Mouse (Mus musculus) kidney, adult 8-10 months (tissue): ENCODE results near the gene Hip1r.
"Not testable (repeated sequence)": the region's sequence is repeated elsewhere in the genome, so short reads cannot be mapped to it uniquely, and the experiment has no call there.

Experiments used
- DNase-seq, 2 experiments: peaks; one replicate each; pipeline ENCODE4 v3.0.0; 2022

The Hip1r gene

DNA sequence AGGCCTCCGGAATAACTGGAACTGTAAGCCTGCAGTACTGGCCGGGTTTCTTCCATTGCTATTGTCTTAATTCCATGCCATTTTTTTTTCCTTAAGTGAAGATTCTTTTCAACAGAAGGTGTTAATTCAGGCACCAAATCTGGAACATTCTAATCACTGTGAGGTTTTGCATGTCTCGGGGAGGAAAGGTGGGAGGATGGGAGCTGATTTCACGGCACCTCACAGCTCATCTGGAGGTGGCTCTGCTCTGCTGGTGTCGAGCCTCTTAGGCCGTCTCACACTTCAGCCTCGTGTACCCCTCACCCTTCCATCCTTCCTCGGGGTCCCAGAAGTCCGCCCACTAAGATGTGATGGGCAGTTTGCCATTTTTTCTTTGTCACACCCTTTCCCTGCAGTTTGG lies 67.7 kb downstream of the Hip1r start:
- DNase-seq: no peak

DNA sequence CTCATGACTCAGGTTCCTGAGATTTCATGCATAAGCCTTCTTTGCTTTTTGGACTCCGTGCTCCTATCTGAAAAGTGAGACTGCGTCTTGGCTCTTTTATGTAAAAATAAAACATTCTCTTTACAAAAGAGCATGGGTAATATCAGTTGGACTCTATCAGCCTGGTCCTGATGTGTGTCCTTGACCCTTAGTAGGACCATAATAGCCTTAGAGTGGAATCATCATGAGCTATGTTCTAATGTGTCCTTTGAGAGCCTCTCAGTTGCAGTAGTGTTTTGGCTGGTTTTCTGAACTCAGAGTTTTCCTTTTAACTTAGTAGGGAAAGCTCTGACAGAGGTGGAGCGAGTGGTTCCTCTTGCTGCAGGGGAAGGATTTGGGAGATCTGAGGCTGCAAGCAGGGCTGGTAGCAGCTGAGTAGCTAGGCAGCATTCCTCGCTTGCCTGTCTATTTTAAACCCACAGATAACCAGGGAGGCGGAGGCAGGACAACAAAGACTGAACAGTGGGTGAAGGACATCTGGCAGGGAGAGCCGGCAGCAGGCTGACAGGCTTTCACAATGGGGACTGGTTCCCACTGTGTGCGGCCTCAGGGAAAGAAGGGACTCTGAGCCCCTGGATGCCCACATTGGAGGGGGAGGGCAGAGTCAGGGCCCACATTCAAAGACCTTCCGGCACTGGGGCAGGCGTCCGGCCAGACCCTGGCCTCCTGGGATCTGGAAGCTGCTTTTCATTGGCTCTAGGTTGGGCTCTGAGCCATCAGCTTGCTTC lies 70.0 kb downstream of the Hip1r start:
- DNase-seq: no peak

DNA sequence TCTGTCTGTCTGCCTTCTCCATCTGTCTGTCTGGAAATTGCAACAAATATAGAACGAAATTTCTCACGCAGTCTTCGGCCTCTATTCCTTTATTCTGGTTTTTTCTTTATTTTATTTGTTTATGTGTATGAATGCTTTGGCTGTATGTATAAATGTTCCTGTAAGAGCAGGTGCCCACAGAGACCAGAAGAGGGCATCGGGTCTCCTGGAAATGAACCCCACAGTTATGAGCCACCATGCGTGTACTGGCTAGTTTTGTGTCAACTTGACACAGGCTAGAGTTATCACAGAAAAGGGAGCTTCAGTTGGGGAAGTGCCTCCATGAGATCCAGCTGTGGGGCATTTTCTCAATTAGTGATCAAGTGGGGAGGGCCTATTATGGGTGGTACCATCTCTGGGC lies 70.6 kb downstream of the Hip1r start:
- no peak for DNase-seq

DNA sequence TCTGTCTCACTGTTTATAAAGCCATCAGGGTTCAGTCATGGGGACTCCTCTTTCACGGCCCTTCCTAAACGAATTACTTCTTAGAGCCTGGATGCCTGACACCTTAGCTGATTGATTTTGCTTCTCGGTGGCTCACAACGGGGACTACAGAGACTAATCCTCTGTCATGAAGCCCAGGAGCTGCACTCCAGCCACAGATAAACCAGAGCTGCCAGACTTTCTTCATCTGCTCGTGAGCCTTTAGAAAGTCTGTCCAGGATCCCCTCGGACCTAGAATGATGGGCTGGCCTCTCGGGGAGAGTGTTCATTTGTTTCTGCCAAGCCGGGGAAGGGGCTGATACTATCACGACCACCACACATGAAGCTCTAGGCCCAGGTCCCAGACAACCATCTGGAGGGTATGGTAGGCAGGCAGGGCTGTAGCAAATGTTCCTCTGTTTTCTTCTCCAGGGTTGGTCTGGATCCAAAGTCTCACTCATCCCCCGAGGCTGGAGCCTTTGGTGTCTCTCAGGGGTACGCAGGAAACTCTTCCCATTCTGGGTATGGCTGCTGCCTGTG lies 72.1 kb downstream of the Hip1r start:
- no peak for DNase-seq

DNA sequence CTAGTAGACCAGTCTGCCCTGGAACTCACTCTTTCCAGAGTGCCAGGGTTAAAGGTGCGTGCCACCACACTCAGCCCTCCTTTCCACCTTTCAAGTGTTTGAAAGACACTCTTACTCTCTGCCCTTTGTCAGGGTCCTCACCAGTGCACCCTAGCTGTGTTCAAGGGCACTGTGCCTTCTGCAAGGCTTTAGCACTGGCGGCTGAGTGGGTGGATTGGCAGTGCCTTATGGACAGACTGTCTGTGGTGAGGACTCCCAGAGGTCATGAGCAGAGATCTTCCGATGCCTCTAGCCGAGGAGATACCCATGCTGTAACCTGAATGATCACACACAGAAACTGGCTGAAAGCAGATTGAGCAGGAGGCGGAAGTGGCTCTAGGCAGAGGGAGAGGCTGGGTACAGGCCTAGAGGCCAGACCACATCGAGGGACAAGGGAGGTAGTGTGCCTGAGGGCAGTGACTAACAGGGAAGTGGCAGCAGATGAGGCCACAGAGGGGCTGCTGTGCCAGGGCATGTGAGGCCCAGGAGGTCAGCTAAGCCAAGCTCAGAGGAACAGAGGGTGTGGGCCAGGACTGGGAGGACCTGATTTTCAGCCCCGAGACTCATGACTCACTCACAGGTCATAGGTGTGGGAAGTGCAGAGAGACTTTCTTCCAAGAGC lies 73.4 kb downstream of the Hip1r start:
- no peak for DNase-seq

DNA sequence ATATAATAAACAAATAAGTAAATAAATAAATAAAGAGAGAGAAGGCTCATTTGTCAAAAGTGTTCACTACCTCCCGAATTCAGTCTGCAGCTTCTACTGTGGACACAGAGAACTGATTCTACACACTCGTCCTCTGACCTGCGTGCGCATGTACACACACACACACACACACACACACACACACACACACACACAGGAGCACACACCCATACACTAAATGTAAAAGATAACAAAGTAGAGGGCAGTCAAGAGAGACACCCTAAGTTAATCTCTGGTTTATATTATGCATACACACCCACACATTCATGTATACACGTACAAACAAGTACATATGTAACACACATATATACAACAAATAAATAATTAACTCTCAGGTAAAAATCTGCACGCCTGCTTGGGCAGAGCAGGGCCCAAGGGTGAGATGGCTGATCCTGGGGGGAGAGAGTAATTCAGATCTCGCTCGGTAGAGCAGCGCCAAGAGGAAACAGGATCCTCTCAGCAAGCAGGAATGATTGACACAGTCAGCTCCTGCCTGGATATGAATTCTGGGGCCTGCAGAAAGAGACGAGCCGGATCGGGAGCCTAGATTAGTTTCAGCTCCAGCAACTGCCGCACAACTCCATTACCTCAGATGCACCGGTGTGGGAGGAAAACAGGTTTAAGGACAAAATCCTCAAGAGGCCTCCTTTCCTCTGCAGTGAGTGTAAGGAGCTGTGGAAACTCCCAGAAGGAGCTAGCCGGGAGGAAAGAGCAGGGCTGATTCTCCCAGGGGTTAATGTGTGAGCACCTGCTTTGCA lies 76.0 kb downstream of the Hip1r start:
- no peak for DNase-seq

DNA sequence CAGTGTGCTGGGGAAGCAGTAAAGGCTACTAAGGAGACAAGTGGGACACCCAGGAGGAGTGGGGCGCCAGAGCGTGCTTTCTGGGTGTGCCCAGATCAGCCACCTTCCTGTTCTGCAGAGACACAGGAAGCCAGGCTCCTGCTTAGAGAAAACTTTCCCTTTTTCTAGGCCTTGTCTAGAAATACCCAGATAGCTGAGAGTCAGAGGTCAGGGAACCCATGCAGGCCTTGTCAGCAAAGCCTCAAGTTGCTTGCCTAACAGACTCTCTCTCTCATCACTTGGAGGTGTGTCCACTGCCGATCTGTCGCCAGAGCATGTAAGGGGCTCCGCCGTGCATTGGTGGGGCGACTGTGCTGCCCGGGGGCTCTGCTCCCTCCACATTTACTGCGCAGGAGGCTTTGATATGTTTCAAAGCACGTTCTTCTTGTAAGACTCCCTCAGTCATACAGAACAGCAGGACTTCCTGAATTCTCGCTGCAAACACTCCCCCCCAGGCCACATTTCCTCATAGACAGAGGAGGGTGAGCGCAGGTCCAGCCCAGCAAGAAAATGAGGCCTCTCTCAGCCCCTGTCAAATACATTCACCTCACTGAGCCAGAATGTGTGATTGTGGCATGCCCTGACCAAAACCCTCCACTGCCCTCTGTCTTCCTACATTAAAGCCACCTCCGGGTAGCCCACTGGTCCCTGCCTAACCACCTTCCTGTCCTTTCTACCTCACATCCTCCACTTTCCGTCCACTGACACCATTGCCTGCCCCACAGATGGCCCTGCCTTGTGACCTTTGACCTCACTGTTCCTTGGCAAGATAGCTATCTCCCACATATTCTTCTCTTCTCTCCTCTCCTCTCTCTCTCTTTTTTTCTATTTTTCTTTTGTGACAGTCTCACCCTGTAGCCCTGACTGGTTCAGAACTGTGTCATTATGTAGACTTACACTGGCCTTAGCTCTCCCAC lies 76.9 kb downstream of the Hip1r start:
- DNase-seq: no peak

DNA sequence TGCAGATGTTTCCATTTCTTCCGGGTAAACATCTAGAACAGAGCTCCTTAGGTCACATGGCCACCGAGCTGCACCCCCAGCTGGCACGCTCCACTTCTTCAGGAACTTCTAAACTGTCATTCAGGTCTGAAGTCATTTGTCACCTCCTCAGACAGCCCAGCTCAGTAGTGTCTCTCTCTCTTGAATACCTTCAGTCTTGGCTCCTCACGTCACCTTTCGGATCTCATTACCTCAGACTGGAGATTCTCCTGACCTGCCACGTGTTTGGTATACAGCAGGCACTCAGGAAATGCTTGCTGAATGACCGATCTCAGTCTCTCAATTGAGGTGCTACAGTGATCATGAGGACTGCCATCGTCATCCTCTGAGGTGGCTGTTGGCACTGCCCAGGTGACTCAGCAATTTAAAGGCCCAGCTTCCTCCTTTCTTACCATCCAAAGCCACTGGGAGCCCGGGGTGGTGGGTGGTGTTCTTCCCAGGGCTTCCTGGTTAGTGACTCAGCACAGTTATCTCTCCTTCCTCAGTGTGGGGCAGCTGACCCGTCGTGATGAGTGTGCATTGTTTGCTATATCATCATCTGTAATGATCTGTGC lies 78.6 kb downstream of the Hip1r start:
- no peak for DNase-seq

DNA sequence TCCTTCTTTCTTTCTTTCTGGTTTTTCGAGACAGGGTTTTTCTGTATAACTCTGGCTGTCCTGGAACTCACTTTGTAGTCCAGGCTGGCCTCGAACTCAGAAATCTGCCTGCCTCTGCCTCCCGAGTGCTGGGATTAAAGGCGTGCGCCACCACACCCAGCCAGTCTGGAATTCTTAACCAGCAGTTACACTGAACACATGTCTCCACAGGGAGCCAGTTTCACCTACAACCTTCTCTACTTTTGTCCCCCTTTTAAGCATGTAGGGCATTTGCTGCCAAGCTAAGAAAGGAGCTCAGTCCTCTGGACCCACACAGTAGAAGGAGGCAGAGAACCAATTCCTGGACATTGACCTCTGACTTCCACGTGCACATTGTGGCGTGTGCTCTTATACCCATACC lies 79.2 kb downstream of the Hip1r start:
- not testable (repeated sequence) for DNase-seq
